Mouse (Mus musculus): Measurements from ENCODE around the gene Diaph2.
"Not testable (repeated sequence)": the region's sequence is repeated elsewhere in the genome, so short reads cannot be mapped to it uniquely, and the experiment has no call there.

The Diaph2 gene

DNA sequence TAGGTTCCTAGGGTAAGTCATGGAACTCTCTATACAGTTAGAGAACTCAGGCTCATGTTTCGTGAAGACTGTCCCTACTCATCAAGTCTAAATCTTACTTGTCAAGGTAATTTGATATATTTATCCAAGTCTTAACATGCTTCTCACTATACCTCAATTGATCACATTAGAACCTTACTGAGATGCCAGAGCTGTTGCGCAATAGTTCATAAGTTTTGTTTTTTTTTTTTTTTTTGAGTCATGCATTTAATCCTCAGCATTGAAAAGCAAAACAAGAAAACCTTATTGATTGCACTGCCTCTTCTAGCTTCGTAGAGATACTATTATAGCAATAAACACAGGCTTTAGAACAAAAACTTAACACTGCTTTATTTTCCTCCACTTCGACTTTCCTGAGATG is 529.6 kb downstream of the Diaph2 start:
- no peak for DNase-seq (ENCODE audit: extremely low spot score, low read depth, low spot score)

DNA sequence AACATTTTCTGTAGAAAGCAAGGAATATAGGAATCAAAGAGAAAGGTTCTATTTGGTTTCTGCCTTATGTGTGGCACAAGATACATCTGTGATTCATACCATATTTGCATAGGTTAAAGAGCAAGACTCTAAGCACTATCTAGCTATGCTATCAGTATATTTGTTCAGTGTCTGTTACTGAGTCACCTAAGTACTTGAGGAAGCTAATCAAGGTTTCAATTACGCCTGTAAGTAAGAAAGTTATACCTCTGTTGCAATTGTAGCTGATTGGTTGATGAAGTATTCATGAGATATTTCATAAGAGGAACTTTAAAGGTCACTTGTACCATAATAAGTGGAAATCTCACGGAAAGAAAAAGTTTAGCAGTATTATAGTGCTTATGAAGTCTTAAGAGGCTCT is 531.9 kb downstream of the Diaph2 start:
- DNase-seq (ENCODE audit: extremely low spot score, low read depth, low spot score), result no peak

- no peak for DNase-seq (ENCODE audit: extremely low spot score, low read depth, low spot score)
These were observed 537.5 kb downstream of the Diaph2 start for GRCm38 (mm10) chrX:130287032-130287431.

GRCm38 (mm10) chrX:130289775-130290174 is 540.2 kb downstream of the Diaph2 start:
- no peak for DNase-seq (ENCODE audit: extremely low spot score, low read depth, low spot score)

GRCm38 (mm10) chrX:130350808-130351435 is 601.4 kb downstream of the Diaph2 start:
- no peak for DNase-seq (ENCODE audit: extremely low spot score, low read depth, low spot score)

GRCm38 (mm10) chrX:130351480-130351879 is 601.9 kb downstream of the Diaph2 start:
- no peak for DNase-seq (ENCODE audit: extremely low spot score, low read depth, low spot score)

DNA sequence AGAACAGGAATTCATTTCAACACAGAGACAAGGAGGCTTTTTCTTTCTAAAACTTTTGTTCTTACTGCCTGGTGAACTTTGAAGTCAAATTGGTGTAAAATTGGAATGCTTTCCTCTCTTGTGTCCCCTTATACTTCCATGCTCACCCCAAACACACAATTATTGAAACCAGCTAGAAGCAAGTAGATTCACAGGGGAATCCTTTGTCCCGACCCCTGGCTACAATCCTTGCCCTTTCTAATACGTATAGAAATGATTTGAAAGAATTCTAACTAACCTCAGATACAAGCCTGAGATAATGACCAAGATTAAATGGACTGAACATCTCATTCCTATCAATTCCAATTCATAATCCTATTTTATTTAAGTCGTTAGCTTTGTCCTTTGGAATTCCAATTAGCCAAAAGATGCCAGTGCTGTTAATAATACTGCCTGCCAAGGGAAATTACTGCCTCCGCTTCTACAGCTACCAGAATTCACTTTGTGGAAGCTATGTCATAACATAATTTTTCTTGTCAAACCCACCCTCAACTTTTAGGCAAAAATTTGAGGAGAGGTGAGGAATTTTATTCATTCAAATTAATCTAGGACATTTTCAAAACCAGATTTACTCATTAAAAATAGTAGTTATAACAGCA is 644.1 kb downstream of the Diaph2 start:
- DNase-seq (ENCODE audit: extremely low spot score, low read depth, low spot score), result no peak

GRCm38 (mm10) chrX:130403214-130403613 is 653.7 kb downstream of the Diaph2 start:
- DNase-seq (ENCODE audit: extremely low spot score, low read depth, low spot score), result no peak

DNA sequence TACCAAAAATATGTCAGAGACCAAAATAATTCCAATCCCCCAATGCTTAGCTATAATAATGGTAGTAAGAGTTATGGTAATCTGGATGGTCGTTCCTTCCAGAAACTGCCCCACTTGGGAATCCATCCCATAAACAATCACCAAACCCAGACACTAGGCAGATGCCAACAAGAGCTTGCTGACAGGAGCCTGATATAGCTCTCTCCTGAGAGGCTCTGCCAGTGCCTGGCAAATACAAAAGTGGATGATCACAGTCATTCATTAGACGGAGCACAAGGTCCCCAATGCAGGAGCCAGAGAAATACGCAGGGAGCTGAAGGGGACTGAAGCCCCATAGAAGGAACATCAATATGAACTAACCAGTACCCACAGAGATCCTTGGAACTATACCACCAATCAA is 657.9 kb downstream of the Diaph2 start:
- DNase-seq (ENCODE audit: extremely low spot score, low read depth, low spot score), result not testable (repeated sequence)

- DNase-seq (ENCODE audit: extremely low spot score, low read depth, low spot score), result no peak
These were observed 659.4 kb downstream of the Diaph2 start for GRCm38 (mm10) chrX:130408985-130409384.

- no peak for DNase-seq (ENCODE audit: extremely low spot score, low read depth, low spot score)
These were observed 673.6 kb downstream of the Diaph2 start for GRCm38 (mm10) chrX:130423134-130423533.

- no peak for DNase-seq (ENCODE audit: extremely low spot score, low read depth, low spot score)
These were observed 702.4 kb downstream of the Diaph2 start for GRCm38 (mm10) chrX:130451822-130452487.

- no peak for DNase-seq (ENCODE audit: extremely low spot score, low read depth, low spot score)
These were observed 702.9 kb downstream of the Diaph2 start for GRCm38 (mm10) chrX:130452488-130452823.

DNA sequence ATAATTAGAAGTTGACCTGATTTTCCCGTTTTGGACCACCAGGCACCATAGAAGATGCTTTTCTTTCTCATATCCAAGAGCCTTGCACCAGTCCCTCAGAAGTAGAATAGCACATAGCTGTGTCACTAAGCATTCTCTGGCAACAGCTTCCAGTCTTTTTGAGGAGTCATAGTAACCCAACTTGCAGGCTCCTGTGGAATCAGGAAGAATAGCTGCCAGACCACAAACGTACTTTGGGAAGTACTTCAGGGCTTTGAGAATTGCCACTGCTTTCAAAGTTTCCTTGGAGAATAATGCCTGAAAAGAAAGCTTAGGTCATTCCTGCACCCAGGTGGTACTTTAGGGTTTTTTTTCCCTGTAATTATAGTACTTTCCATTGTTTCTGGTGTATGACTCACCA is 723.6 kb downstream of the Diaph2 start:
- DNase-seq (ENCODE audit: extremely low spot score, low read depth, low spot score), result no peak

- DNase-seq (ENCODE audit: extremely low spot score, low read depth, low spot score), result no peak
These were observed 731.3 kb downstream of the Diaph2 start for GRCm38 (mm10) chrX:130480877-130481276.

DNA sequence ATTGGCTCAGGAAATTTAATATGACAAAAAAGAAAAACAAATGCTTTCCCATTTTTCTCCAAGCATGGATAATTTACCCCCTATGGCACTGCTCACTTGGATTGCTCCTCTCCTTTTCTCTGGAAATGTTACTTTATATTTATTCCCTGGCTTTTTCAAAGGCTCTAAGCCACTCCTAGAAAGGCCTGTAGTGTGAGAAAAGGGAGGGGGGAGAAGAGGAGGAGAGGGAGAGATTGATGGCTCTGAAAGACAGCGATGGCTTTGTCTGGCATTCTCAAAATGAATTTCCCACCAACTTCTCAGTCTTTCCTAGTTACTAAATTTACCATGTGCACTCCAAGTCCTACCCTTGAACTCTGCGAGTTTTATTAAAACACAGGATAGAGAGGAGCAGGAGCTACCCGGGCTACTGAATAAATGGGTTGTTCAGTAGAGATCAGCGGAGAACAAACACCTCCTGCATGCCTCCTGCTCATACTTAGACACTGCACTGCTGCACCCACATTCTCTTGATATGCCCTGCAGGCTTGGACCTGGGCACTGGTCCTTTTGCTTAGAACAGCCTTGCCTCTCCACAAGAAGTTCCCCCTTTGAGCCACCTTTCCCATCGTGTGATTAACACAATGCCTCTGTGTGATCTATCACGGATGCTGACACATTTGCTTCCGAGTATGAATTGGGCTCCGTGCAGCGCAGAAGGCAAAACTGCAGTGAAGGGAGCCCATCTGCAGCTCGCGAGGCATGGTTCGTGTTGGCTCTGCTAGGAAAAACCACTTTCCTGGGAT is 753.3 kb downstream of the Diaph2 start:
- no peak for DNase-seq (ENCODE audit: extremely low spot score, low read depth, low spot score)

- DNase-seq (ENCODE audit: extremely low spot score, low read depth, low spot score), result no peak
These were observed 753.9 kb downstream of the Diaph2 start for GRCm38 (mm10) chrX:130503465-130503860.

DNA sequence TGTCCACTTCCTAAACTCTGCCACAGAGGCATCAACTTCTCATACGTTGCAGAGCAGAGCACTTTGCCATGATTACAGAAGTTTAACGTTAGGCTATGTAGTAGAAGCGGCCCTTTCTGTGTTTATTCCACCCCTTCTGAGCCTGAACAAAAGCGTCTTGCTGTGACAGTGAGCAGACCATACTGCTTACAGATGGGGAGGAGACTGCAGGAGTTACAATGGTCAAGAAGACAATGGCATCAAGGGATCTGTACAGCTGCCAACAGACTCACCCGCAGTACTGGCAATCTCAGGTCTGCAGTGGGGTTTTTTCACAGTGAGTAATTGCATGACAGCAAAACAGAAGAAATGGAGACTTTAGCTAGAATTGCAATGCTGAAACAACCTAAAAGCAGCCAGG is 756.1 kb downstream of the Diaph2 start:
- DNase-seq (ENCODE audit: extremely low spot score, low read depth, low spot score), result no peak

All from hindlimb bud, embryonic 11.5 days (tissue).